Mouse (Mus musculus) common myeloid progenitor, adult 5-6 weeks (primary cell): Measurements from ENCODE around the gene Vapa. TPM values are rescaled to one million over a fixed set of nuclear protein-coding genes. Genes with fewer than 3 reads are reported as not detected.

ENCODE experiments used
- total RNA-seq: library from RNA; stranded (forward); fragments of 200-1000, 187-1606 nt; gene quantifications from 2 replicates; pipeline ENCODE4 v1.2.3, GENCODE M21; 2017

Gene Vapa
- total RNA-seq, 1 experiment from 2014 or later = 57.9 TPM

Other genes starting within 250 kb of the Vapa start
- not detected in 2 replicates for gene Tmem232, start 72.8 kb downstream of the Vapa start, total RNA-seq
- gene Txndc2, start 28.6 kb upstream of the Vapa start, total RNA-seq = not detected in 2 replicates
- gene Rab31, start 159.2 kb upstream of the Vapa start, total RNA-seq = 45.9 and 56.4 TPM in 2 replicates
- 53.1 and 60.4 TPM in 2 replicates for gene Ppp4r1, start 169.0 kb upstream of the Vapa start, total RNA-seq